Comparison of ENCODE assay signal across 9 mouse cellular contexts in genomic region chr10:100588932-100589388, GRCm38 (mm10). TPM values are rescaled to one million over a fixed set of nuclear protein-coding genes. Genes with fewer than 3 reads are reported as not detected.
DNase-seq lines count a peak whose midpoint lies in the region; ATAC-seq lines count a peak whose summit lies in the region.
"Had no signal": no experiment of that assay in that cellular context is flagged by ENCODE, and none has a peak within 500 bp of the region (broad histone marks: within the 10 kb centered on the region; RNA-seq: fewer than 3 reads in every experiment).

No protein-coding gene starts in this region.

- peak overlapping the region; percentile 66 for H3K9ac ChIP-seq in embryonic facial prominence, embryonic 12.5 days
- H3K9ac ChIP-seq in midbrain, embryonic 12.5 days (replicated peaks), result peak overlapping the region; percentile 71

- H3K4me3 ChIP-seq in embryonic facial prominence, embryonic 12.5 days, result peak overlapping the region; percentile 64
- peak overlapping the region; percentile 77 for H3K4me3 ChIP-seq in limb, embryonic 10.5 days
- peak overlapping the region; percentile 73 for H3K4me3 ChIP-seq in midbrain, embryonic 12.5 days

- peak; percentile 85 for DNase-seq in 3134 (ENCODE audit: extremely low read depth, insufficient read length, low spot score)
- peak; percentile 90 to 91 for DNase-seq in adrenal gland, postnatal 36 days
- DNase-seq in heart, adult 18-20 months, result peak; percentile 90 to 95
- DNase-seq in kidney, adult 18-20 months, result peak; percentile 89
- DNase-seq in limb, embryonic 10.5 days (ENCODE audit: low spot score), result peak; percentile 92
- peak; percentile 77 for DNase-seq in skeletal muscle tissue, adult 2 months (ENCODE audit: low read depth, low spot score)

- peak overlapping the region; percentile 63 for H3K4me2 ChIP-seq in embryonic facial prominence, embryonic 12.5 days (replicated peaks)
- H3K4me2 ChIP-seq in midbrain, embryonic 12.5 days (replicated peaks), result peak overlapping the region; percentile 60

- H3K4me1 ChIP-seq in embryonic facial prominence, embryonic 12.5 days, result peaks cover 6% of the 10 kb centered on the region; the same call in 1 of the 2 replicates
- peaks cover 8% of the 10 kb centered on the region; the same call in 1 of the 2 replicates for H3K4me1 ChIP-seq in limb, embryonic 10.5 days
- peaks cover 7% of the 10 kb centered on the region for H3K4me1 ChIP-seq in midbrain, embryonic 12.5 days

- under 1% methylated on average over 31 of the region's 31 CpGs for WGBS in embryonic facial prominence, embryonic 12.5 days
- WGBS in limb, embryonic 10.5 days, result under 1% methylated on average over 31 of the region's 31 CpGs
- under 1% methylated on average over 31 of the region's 31 CpGs for WGBS in midbrain, embryonic 12.5 days

- peak overlapping the region; percentile 77; the same call in 1 of the 2 replicates for H3K27ac ChIP-seq in embryonic facial prominence, embryonic 12.5 days
- H3K27ac ChIP-seq in limb, embryonic 10.5 days, result peak overlapping the region; percentile 85
- peak overlapping the region; percentile 63 for H3K27ac ChIP-seq in midbrain, embryonic 12.5 days (replicated peaks)

- H3K36me3 ChIP-seq in embryonic facial prominence, embryonic 12.5 days, result no peaks in the 10 kb centered on the region
- peaks cover 4% of the 10 kb centered on the region for H3K36me3 ChIP-seq in limb, embryonic 10.5 days
- H3K36me3 ChIP-seq in midbrain, embryonic 12.5 days, result no peaks in the 10 kb centered on the region

- ATAC-seq in embryonic facial prominence, embryonic 12.5 days (ENCODE audit: insufficient number of reproducible peaks, insufficient read depth, low FRiP score, low TSS enrichment), result peak; percentile 96
- peak; percentile 99 for ATAC-seq in midbrain, embryonic 12.5 days (ENCODE audit: low FRiP score, low read depth)

- no peaks in the 10 kb centered on the region for H3K9me3 ChIP-seq in embryonic facial prominence, embryonic 12.5 days
- no peaks in the 10 kb centered on the region for H3K9me3 ChIP-seq in limb, embryonic 10.5 days (replicated peaks)
- H3K9me3 ChIP-seq in midbrain, embryonic 12.5 days, result no peaks in the 10 kb centered on the region

- no peaks in the 10 kb centered on the region for H3K27me3 ChIP-seq in embryonic facial prominence, embryonic 12.5 days
- H3K27me3 ChIP-seq in limb, embryonic 10.5 days (ENCODE audit: low read depth, poor library complexity, severe bottlenecking), result no peaks in the 10 kb centered on the region
- no peaks in the 10 kb centered on the region for H3K27me3 ChIP-seq in midbrain, embryonic 12.5 days
- H3K27me3 ChIP-seq: CH12.LX had no signal

RNA-seq across cellular contexts. Expression of gene 4930430F08Rik, which starts 1.3 kb away (rescaled TPM):
- total RNA-seq in adrenal gland, postnatal 36 days (2021), result 10 to 100 TPM in 1 of 2 experiments, 1 to 10 TPM in 1; 8.8 to 15.4 TPM
- polyA plus RNA-seq in embryonic facial prominence, embryonic 12.5 days (2016; fragmentation: Nextera tagmentation; extraction: Ambion mirVana), result 7.5 and 9.3 TPM in 2 replicates
- 1 to 10 TPM; 7.0 to 7.1 TPM for total RNA-seq in heart, adult 18-20 months (2021)
- 7.1 and 7.7 TPM in 2 replicates for polyA plus RNA-seq in limb, embryonic 10.5 days (2016; fragmentation: Nextera tagmentation; extraction: Ambion mirVana)
- polyA plus RNA-seq in midbrain, embryonic 12.5 days (2016; fragmentation: Nextera tagmentation; extraction: Ambion mirVana), result 10.5 and 12.7 TPM in 2 replicates
- total RNA-seq: CH12.LX had no signal

RNA-seq across cellular contexts. Expression of gene 1700017N19Rik, which starts 1.3 kb away (rescaled TPM):
- total RNA-seq in adrenal gland, postnatal 36 days (2021), result not detected
- not detected in 2 replicates for polyA plus RNA-seq in embryonic facial prominence, embryonic 12.5 days (2016; fragmentation: Nextera tagmentation; extraction: Ambion mirVana)
- total RNA-seq in heart, adult 18-20 months (2021), result not detected
- polyA plus RNA-seq in limb, embryonic 10.5 days (2016; fragmentation: Nextera tagmentation; extraction: Ambion mirVana), result not detected in 2 replicates
- polyA plus RNA-seq in midbrain, embryonic 12.5 days (2016; fragmentation: Nextera tagmentation; extraction: Ambion mirVana), result not detected in 2 replicates
- total RNA-seq: CH12.LX had no signal

Comparison
In these comparisons a context has a peak if more than half of its experiments do, and no peak if none do; other contexts are left out.
1. Peak in every context shown above with its lines: DNase-seq, ATAC-seq, H3K4me3 ChIP-seq and H3K27ac ChIP-seq.